Mouse (Mus musculus) frontal cortex, postnatal 25 days (tissue): Measurements from ENCODE around the gene Cxcl5.

Source experiments
- DNase-seq, 2 experiments: peaks; one replicate each; pipeline ENCODE4 v3.0.0; 2022; ENCODE audit warnings: low spot score in 2 of 2

Cxcl5 gene

DNA sequence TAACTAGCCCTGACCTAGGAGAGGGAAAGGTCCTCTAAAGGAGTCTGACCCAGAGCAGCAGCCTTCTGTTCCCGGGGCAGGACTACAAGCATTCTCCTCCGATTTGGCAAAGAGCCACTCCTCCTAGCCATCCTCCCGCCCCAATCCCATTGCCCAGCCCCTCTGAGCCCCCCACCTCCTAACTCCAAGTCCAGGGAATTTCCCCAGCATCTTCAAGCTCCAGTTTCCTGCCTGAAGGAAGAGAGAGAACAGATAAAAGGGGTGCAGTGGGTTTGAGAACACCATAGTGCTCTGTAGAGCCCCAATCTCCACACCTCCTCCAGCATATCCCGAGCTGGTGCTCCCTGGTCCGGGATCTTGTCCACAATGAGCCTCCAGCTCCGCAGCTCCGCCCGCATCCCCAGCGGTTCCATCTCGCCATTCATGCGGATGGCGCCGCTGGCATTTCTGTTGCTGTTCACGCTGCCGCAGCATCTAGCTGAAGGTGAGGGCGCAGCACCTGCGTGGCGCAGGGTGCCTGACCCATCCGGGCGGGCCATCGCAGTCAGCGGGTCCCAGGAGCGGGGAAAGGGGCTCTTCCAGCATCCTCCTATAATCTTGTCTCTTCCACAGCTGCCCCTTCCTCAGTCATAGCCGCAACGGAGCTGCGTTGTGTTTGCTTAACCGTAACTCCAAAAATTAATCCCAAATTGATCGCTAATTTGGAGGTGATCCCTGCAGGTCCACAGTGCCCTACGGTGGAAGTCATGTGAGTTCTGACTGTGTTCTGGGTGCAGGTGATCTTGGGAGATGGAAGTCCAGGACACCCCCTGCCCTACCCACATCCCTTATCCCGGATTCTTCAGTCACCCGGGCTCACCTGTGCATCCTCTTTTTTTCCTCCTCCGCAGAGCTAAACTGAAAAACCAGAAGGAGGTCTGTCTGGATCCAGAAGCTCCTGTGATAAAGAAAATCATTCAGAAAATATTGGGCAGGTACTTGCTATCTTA, at the start of gene Cxcl5:
Cxcl5 (plus strand) TSS at position 284 of the 989 bp plus-strand sequence.
- no peak for DNase-seq

DNA sequence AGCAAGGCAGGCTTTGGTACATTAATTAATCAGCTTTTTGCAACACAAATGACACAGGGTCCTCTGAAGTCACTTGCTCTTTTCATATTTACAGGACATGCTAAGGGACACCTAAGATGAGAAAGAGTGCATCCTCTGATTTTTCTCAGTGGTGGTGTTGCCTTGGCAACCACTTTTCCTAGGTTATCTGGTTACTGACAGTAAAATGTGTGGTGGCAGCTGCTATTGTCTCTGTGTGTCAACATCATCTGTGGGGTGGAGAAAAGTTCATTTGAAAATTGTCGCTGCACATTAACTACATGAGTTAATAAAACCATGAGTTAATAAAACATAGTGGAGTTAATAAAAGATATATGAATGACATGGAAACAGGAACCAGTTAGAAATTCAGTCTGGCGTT, 47.8 kb upstream of the Cxcl5 start:
- DNase-seq = no peak

DNA sequence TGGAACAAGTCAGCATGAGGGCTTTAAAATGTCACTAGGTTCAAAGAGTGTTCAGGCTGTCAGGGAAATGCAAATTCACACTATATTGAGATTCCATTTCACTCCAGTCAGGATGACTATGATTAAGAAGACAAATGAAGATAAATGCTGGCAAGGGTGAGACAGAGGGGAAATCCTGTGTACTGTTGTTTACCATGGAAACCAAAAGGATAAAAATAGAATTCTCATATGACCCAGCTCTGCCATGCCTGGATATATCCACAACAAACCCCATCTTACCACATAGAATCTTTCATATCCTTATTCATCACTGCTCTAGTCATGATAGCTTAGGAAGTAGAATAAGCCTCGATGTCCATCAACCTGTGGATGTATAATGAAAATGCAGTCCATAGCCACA, 41.2 kb upstream of the Cxcl5 start:
- DNase-seq = no peak

DNA sequence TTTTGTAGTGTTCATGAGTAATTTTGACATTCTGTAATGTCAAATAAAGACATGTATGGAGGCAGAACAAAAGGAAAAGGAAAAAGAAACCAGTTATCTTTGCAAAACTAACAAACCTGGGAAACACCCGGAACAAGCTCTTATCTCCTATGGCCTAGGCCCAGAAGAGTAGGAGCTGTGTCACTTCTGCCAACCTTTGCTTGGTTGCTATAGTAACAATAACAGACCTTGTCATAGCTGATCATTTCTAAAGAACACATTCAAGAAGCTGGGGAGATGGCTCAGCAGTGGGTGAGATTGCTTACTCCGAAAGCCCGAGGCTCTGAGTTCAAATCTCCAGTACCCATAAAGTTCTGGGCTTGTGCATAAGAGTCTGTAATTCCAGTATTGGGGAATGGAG, 36.5 kb upstream of the Cxcl5 start:
- DNase-seq = no peak

DNA sequence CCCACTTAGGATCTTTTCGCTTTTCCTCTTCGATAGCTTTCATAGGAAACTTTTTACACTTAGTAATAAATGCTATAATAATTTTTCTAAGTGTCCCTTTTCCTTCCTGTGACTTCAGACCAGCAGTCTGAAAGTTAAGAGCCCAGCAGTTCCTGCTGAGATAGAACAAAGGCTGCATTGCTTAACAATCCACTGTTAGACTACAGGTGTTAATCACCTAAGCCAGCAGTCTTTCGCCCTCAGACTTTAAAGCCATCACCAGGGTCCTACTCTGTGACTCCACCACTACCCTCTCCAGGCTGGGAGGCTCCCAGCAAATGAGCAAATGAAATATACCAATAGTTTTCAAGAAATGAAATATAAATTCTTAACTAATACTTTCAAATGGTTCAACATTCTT, 30.9 kb upstream of the Cxcl5 start:
- DNase-seq = no peak

DNA sequence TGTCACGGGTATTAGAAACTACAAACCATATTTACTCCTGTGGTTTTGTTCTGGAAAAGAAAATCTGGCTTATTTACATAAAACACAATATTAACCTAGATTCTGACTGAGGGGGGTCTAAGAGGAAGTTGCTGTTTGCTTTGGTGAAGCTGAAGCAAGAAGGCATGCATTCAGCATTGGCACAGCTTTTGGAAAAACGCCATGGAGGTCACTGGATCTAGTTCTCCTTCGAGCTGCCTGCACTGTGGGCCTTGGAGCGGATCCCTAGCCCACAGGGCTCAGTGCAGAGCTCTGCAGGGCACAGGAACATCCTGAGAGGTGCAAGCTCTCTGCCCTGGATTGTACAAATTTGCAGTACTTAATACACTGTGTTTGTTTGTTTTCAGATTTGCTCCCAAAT, 27.7 kb upstream of the Cxcl5 start:
- no peak for DNase-seq

DNA sequence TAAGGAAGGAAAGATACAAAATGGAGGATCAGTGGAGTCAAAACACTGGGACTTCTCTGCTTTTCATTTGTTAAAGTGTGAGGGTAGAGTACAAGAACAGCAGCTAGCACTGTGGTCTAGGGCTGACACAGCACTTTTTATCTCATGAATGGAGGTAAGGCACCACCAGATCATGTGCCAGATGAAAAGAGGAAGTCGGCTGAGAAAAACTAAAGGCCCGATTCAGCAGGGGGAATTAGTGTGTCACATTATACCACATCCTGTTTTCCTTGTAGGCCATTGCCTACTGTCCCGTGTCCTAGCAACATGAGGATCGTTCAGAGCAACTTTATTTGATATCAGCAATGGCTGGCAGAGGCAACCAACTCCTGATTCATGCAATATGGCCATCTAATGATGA, 17.1 kb upstream of the Cxcl5 start:
- no peak for DNase-seq

DNA sequence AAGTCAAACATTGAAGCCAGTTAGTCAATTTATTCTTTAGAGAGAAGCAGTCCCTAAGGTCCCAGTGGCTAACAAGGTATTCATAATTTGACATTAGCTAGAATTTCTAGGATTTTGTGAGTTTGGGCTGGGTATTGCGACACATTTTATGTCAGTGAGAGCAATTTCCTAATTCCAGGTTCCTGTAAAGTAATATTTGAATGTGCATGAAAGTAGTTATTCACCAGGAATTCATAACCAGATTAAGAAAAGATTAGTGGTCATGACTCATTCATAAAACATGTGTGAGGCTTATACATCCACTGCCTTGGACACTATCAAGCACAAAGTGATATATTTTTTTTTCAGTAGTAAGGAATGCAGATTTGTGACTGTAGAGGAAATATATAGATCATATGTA, 5.2 kb upstream of the Cxcl5 start:
- no peak for DNase-seq

DNA sequence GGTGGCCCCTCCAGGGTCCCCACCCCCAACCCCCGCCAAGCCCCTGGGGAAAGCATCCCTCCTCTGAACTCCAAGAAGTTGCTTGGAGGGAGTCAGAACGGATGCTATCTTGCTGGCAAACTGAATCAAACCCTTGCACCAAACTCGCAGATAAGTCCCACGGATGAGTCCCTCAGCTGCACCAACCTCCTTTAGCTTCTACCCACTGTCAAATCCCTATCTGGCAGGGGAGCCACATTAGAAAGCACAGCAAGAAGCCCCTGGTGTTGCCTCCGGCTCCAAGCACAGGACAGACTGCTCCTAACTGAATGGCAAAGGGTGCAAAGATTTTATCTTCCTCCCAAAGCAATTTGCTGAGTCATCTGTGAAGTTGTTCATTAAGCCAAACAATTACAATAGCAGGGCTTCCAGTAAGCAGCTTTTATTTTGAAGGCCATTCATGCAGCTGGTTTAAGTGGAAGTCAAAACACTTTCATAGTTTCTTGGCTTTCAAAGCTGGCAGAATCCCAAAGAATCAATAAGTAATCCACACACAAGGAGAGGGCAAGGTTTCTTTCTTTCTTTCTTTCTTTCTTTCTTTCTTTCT, 1.0 kb upstream of the Cxcl5 start:
- DNase-seq = no peak

DNA sequence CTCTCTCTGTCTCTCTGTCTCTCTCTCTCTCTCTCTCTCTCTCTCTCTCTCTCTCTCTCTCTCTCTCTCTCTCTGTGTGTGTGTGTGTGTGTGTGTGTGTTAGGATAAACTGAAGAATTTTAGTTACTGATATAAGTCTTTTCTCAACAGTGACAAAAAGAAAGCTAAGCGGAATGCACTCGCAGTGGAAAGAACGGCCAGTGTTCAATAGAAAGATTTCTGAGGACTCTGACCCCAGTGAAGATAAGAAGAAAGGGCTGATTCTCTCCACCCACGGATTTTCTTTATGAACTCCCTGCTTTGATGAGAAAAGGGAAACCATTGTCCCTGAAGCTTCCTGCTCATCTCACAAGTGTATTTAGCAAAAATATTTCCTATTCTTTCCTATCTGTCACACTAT, 1.1 kb downstream of the Cxcl5 start:
- no peak for DNase-seq

DNA sequence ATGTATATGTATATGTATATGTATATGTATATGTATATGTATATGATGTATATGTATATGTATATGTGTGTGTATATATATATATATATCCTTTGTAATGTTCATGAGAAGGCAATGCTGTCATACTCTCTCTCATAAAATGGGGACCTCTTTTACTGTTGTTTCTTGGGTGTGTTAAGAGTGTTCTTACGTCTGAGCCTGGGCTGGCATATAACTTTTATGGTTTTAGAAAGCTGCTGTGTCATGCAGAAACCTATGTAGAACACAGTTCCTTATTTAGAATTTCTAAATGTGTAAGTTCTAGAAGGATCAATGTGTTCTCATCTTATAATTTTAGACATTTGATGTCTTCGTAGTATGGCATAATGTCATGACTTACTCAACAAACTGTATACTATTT, 1.7 kb downstream of the Cxcl5 start:
- no peak for DNase-seq

DNA sequence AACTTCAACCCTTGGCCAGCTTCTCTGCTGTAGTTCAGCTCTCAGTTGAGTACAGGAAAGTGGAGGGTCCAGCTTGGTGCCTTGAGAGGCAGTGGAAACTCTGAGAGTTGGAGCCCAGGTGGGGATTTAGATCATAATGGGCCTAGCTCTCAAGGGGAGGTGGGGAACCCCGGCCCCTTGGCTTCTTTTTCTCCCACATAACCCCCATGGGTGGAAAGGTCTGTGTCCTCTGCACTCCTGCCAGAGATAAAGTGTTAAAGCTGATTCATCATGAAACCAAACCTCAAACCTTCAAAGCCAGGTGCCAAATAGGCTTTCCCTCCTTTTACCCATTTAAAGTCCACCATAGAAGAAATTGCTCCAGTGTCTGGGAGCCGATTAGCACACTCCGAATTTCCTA, 2.7 kb downstream of the Cxcl5 start:
- no peak for DNase-seq

DNA sequence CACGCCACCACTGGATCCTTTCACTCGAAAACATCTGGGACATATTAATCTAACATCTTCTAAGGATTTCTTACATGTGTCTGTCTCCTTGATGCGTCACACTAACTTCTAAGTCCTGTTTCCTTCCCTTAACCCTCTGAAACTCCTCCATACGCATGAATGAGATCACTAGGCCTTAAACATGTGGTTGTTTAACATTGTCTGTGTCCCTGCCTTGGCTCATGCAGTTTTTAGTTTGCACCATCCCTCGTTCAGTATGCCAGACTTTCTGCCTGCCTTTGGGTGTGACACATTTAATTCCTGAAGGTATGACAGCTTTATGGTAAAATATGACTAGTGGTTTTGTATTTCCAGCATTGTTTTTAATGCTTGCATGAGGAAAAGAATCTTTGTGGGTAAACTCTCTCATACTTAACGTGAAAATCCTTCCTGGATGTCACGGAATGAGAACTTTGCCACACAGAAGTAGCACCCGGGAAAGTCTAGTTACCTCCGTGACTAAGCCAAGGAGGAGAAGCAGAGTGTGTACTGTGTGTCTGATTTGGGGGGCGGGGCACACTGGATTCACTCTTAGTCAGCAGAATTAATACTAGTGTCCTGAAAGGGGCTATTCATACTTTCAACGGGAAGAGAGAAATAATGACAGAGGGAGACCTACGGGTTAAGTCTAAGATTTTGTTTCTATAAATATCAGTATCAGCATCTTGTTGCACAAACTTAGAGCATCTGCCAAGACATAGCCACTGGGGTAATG, 4.9 kb downstream of the Cxcl5 start:
- DNase-seq = no peak

DNA sequence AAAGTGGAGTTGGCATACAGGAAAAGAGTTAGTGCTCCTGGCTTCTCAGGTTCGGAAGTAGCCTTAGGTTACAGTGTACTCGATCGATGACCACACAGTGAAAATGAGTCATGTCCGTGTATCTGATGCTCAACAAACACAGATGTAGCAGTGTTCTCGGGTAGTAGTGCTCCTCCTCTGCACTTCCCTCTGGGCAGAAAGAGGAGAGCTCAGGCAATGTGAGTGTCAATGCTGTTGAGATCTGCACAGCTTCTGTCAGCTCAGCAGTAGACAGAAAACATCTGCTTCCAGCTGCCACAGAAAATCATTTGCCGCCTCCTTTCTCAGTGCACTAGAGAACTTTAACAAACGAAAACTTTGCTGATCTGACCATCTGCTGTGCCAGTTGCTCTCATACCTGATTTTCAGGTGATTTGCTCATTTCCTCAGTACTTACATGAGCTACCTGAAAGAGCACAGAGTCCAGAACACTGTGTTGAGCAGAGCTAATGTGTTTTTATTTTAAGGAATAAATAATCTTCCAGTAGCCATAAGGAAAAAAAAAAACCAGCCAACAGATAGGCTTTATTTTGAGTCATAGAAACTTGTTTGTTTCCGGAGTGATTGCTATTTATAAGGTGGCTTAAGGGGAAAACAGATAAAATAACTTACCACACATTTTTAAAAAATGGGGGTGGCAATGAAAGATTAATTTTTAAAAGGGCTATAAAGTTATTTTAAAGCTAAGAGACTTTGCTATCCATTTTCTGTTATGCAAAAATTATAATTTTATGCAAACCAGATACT, 6.9 kb downstream of the Cxcl5 start:
- no peak for DNase-seq

DNA sequence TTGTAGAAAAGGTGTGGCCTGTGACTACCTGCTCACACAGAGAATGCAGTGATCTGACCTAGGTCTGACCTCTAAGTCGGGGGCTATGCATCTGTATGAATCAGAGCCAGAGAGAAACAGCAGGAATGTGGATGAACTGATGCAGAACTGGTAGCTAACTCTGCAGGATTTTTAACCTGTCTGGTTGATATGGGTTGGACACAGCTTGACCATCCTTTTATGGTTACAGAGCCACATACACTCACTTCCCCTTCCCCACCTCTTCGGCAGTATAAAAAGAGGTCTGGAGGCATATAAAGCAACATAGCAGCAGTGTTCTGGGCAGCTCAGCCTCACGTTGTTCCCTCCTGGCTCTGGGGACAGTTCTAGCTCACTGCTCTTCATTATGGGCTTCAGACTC, 9.1 kb downstream of the Cxcl5 start, which contains the start of gene Ppbp:
Ppbp (plus strand) TSS at position 301 of the 400 bp plus-strand sequence.
- no peak for DNase-seq

DNA sequence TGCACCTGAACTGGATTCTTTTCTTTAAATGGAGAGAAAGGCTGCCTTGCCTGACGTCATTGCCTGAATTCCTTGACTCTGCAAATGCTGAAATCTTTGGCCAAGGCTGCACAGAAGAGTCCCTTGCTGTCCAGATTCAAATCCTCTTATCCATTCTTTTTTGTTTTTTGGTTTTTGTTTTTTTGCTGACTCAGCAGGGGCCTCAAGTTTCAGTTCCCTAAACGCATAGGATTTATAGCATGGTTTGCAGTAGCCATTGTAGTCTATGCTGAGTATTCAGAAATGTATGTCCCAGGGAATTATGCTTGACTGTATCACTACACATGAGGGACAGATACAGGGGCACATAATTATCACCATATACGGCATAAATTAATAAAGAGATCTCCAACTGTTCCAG, 12.2 kb downstream of the Cxcl5 start:
- DNase-seq = no peak

DNA sequence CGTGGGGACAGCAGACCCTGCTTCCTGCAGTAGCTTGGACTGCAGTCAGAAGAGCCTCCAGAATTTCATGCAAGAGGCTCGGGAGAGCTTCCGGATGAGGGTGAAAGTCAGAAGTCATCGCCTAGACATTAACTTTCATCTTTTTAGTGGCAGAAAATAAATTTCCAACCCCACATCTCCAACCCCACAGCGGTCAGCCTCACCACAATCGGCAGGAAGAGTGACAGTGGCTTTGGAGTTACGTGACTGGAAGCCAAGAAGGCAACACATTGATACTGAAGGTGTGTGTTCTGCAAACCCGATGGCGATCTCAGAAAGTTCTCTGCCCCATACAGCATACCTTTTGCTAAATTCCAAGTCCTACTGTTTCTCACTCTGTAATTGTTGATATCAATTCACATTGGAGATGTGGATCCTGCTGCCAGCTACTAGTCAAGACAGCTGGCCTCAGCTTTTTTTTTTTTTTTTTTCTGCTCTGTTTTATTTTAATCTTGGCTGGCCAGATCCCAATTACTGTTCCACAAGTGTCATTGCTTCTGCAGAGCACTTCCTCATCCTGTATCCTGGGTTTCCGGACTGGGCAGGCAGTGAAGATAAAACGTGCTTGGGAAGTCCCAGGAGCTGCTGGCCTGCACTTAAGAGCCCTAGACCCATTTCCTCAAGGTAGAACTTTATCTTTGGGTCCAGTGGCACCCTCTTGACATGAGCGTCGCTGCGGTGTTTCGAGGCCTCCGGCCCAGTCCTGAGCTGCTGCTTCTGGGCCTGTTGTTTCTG, 12.9 kb downstream of the Cxcl5 start, which contains the start of gene Pf4:
Pf4 (plus strand) TSS at position 556 of the 774 bp plus-strand sequence.
- DNase-seq = no peak

DNA sequence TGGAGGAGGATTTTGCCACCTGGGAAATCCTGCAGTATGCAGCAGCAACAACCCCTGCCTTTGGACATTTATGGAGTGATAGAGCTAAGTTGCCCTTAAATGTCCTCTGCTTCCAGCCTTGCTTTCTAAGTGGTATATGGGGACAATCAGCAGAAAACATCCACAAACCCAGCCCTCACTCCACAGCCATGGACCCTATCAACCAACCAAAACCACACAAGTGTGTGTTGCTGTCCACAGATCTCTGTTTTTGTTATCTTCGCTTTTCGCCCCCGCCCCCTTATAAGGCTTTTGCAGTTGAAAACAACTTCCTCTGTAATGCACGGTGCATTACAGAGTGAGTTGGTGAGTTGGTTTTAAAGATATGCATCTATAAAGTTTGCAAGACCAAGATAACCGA, 16.4 kb downstream of the Cxcl5 start:
- no peak for DNase-seq

DNA sequence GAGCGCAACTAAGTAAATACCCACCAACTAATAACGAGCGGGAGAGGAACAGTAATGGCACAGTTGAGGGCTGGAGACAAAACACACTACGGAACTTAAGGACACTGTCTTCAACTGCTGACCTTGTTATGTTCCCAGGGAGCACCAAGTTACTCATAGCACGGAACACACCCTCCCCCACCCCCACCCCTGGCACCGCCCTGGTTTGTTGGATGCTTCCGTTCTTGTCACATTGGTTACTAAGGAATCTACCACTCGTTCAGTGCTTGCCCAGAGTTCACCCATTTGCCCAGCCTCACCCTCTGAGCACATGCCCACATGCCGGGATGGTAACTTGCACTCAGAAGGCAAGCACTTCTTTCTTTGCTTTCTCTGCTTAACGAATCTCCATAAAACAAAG, 18.5 kb downstream of the Cxcl5 start:
- no peak for DNase-seq

DNA sequence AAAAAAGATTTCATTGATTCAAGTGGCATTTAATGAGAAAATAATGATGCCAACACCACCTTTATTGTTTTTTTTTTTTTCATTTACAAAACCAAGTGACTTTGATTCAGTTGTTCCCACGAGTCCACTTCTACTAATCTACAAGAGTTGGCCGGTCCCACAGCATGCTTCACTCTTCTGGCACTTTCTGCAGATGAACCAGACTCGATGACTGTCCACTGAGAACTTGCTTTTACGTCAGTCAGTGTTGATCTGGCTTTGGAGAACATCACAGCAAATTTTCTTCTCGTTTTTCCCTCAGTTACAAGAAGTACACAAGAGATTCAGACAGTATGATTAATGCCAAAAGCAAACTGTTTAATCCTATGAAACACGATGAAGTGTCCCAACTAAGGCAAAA, 19.7 kb downstream of the Cxcl5 start:
- DNase-seq = no peak

DNA sequence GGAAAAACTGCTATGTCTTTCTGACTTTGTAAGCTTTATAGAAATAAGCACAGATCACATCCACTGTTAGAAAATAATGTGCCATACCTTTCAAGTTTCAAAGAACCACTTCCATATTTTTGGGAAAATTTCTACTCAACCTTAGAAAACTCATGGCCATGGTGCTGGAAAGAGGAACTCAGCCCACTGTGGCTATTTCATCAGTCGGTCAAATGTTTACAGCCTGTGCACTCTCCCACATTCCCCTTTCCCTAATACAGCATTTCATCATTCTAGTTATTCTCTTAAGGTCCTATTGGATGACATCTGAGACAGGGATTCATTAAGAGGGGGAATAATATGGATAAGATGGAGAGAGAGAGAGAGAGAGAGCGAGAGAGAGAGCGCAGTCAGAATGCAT, 24.5 kb downstream of the Cxcl5 start:
- no peak for DNase-seq
